8 mouse cellular contexts compared by ENCODE assay signal in the genomic region with DNA sequence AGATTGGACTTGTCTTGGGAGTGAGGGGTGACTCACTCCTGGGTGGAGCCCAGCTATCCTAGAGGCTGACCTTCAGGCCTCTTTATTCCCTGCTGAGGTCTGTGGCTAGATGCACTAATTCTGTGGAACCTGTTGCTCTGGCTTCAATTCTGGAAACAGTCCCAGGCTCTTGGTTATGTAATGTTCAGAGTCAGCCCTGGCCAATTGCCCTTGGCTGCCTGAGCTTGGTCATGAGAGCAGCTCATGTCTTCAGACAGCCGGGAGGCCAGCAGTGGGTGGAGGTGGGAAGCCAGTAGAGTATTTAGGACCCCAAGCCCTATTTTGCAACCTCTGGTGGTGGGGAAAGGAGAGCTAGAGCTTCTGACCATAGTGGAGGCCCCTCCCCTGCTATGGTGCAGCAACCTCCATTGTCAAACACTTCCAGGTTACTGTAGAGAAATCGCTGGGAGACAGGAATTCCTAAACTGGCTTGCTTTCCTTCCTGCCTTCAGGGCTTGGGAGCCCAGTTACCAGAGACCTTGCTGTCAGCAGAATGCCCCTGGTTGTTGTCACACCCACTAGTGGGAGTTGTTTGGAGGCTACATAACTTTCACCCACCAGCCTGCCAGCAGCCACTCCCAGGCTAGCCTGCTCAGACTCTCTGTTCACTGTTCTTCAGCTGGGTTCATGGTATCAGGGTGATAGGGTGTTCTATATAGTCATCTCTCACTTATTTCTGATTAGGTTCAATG. TPM values are rescaled to one million over a fixed set of nuclear protein-coding genes. Genes with fewer than 3 reads are reported as not detected.
DNase-seq lines count a peak whose midpoint lies in the region; ATAC-seq and TF ChIP-seq lines count a peak whose summit lies in the region.

No protein-coding gene starts in this region.

- no peak overlapping the region for H3K4me3 ChIP-seq in forebrain, embryonic 10.5 days
- H3K4me3 ChIP-seq in forebrain, embryonic 16.5 days (replicated peaks; ENCODE audit: low read length): no peak overlapping the region
- H3K4me3 ChIP-seq in cerebellum, adult 2 months (replicated peaks; ENCODE audit: insufficient read depth, low read depth, low read length): no peak overlapping the region
- no peak overlapping the region for H3K4me3 ChIP-seq in kidney, embryonic 14.5 days (ENCODE audit: low read length)
- no peak overlapping the region for H3K4me3 ChIP-seq in limb, embryonic 14.5 days (replicated peaks; ENCODE audit: low read length)

- H3K27me3 ChIP-seq in forebrain, embryonic 10.5 days (ENCODE audit: poor library complexity, severe bottlenecking): no peaks in the 10 kb centered on the region
- no peaks in the 10 kb centered on the region for H3K27me3 ChIP-seq in forebrain, embryonic 16.5 days (replicated peaks; ENCODE audit: control insufficient read depth, insufficient read depth, low read length)
- H3K27me3 ChIP-seq in cerebellum, adult 2 months (ENCODE audit: control insufficient read depth, insufficient read depth, low read length): no peaks in the 10 kb centered on the region
- no peaks in the 10 kb centered on the region for H3K27me3 ChIP-seq in kidney, embryonic 14.5 days (ENCODE audit: control insufficient read depth, insufficient read depth, low read length)
- H3K27me3 ChIP-seq in limb, embryonic 14.5 days (ENCODE audit: control insufficient read depth, insufficient read depth, low read length): no peaks in the 10 kb centered on the region

- 0 out of 2 replicates have a peak overlapping the region, but pooled peaks have one; percentile 1 for H3K27ac ChIP-seq in forebrain, embryonic 10.5 days
- H3K27ac ChIP-seq in forebrain, embryonic 16.5 days (ENCODE audit: low read length): no peak overlapping the region
- H3K27ac ChIP-seq in cerebellum, adult 2 months (ENCODE audit: insufficient read depth, low read length): peak overlapping the region; percentile 82
- peak overlapping the region; percentile 24; the same call in 1 of the 2 replicates for H3K27ac ChIP-seq in kidney, embryonic 14.5 days (ENCODE audit: low read depth, low read length)
- peak overlapping the region; percentile 53 for H3K27ac ChIP-seq in limb, embryonic 14.5 days (replicated peaks; ENCODE audit: low read depth, low read length)

- TF ChIP-seq CTCF in cerebellum, adult 2 months (IDR thresholded peaks at IDR 0.05; ENCODE audit: borderline replicate concordance, insufficient read depth, low read depth, low read length): no peak

- peaks cover 51% of the 10 kb centered on the region for H3K4me1 ChIP-seq in forebrain, embryonic 10.5 days
- H3K4me1 ChIP-seq in forebrain, embryonic 16.5 days (replicated peaks; ENCODE audit: control insufficient read depth, insufficient read depth, low read length): peaks cover 7% of the 10 kb centered on the region; the same call in 1 of the 2 replicates
- H3K4me1 ChIP-seq in cerebellum, adult 2 months (ENCODE audit: control insufficient read depth, insufficient read depth, low read length): peaks cover 28% of the 10 kb centered on the region
- H3K4me1 ChIP-seq in kidney, embryonic 14.5 days (ENCODE audit: control insufficient read depth, insufficient read depth, low read length): 0 out of 2 replicates have a peak, but pooled peaks cover 8% of the 10 kb centered on the region
- peaks cover 56% of the 10 kb centered on the region for H3K4me1 ChIP-seq in limb, embryonic 14.5 days (ENCODE audit: control insufficient read depth, insufficient read depth, low read length)

- TF ChIP-seq POLR2A in cerebellum, adult 2 months (IDR thresholded peaks at IDR 0.05; ENCODE audit: borderline replicate concordance, insufficient read depth, low read length): 0 out of 2 replicates have a peak, but pooled peaks have one; percentile 22
- TF ChIP-seq POLR2A in limb, embryonic 14.5 days (IDR thresholded peaks at IDR 0.05; ENCODE audit: borderline replicate concordance, extremely low read depth, insufficient read depth, insufficient read length): no peak

- no peak overlapping the region for H3K9ac ChIP-seq in forebrain, embryonic 16.5 days (replicated peaks; ENCODE audit: low read depth, low read length)
- H3K9ac ChIP-seq in kidney, embryonic 14.5 days (ENCODE audit: low read depth, low read length): no peak overlapping the region
- no peak overlapping the region for H3K9ac ChIP-seq in limb, embryonic 14.5 days (ENCODE audit: low read depth, low read length, severe bottlenecking)

- ATAC-seq in forebrain, embryonic 16.5 days: no peak
- ATAC-seq in kidney, embryonic 14.5 days (ENCODE audit: low FRiP score, low TSS enrichment): no peak
- ATAC-seq in limb, embryonic 14.5 days (ENCODE audit: low FRiP score, low read depth): peak; percentile 60; the same call in 1 of the 2 replicates

- no peak overlapping the region for H3K4me2 ChIP-seq in forebrain, embryonic 16.5 days (ENCODE audit: low read length)
- H3K4me2 ChIP-seq in kidney, embryonic 14.5 days (replicated peaks; ENCODE audit: low read depth, low read length): no peak overlapping the region
- H3K4me2 ChIP-seq in limb, embryonic 14.5 days (replicated peaks; ENCODE audit: low read depth, low read length, severe bottlenecking): no peak overlapping the region

- WGBS in forebrain, embryonic 10.5 days: 72% methylated on average over 2 of the region's 2 CpGs
- WGBS in forebrain, embryonic 16.5 days: 75% methylated on average over 2 of the region's 2 CpGs
- 7% methylated on average over 2 of the region's 2 CpGs for whole genome bisulfite sequencing in cerebellum, adult 2 months
- WGBS in kidney, embryonic 14.5 days: 52% methylated on average over 2 of the region's 2 CpGs
- whole genome bisulfite sequencing in limb, embryonic 14.5 days: 44% methylated on average over 2 of the region's 2 CpGs

- H3K36me3 ChIP-seq in forebrain, embryonic 10.5 days (replicated peaks): peaks cover 5% of the 10 kb centered on the region; the same call in 1 of the 2 replicates
- H3K36me3 ChIP-seq in forebrain, embryonic 16.5 days (ENCODE audit: control insufficient read depth, insufficient read depth): no peaks in the 10 kb centered on the region
- peaks cover 7% of the 10 kb centered on the region; the same call in 1 of the 2 replicates for H3K36me3 ChIP-seq in kidney, embryonic 14.5 days (ENCODE audit: control insufficient read depth, insufficient read depth, low read length)
- peaks cover 17% of the 10 kb centered on the region for H3K36me3 ChIP-seq in limb, embryonic 14.5 days (ENCODE audit: control insufficient read depth, insufficient read depth, low read length)

- no peak for DNase-seq in forebrain, embryonic 10.5 days (ENCODE audit: extremely low spot score, low spot score)
- DNase-seq in cerebellum, adult 2 months: peak; percentile 96
- peak; percentile 97 for DNase-seq in gonadal fat pad, adult 2 months (ENCODE audit: low read depth)
- DNase-seq in limb, embryonic 14.5 days (ENCODE audit: low spot score): peak; percentile 86
- peak; percentile 56 to 78 for DNase-seq in right cerebral cortex, adult 2 months (ENCODE audit: low spot score in 2 of 2)
- no peak for DNase-seq in thymus, postnatal 36 days

- H3K9me3 ChIP-seq in forebrain, embryonic 10.5 days: no peaks in the 10 kb centered on the region
- no peaks in the 10 kb centered on the region for H3K9me3 ChIP-seq in forebrain, embryonic 16.5 days (ENCODE audit: control insufficient read depth, low read length)
- no peaks in the 10 kb centered on the region for H3K9me3 ChIP-seq in kidney, embryonic 14.5 days (ENCODE audit: control insufficient read depth, low read length)
- H3K9me3 ChIP-seq in limb, embryonic 14.5 days (ENCODE audit: control insufficient read depth, low read length): no peaks in the 10 kb centered on the region

RNA-seq across cellular contexts. Expression of a gene that starts 39.6 kb away (rescaled TPM):
- 22.1 and 22.4 TPM in 2 replicates for polyA plus RNA-seq in forebrain, embryonic 10.5 days (2016; fragmentation: Nextera tagmentation; extraction: Ambion mirVana)
- 21.4 and 23.5 TPM in 2 replicates for polyA plus RNA-seq in forebrain, embryonic 16.5 days (2015; fragmentation: Nextera tagmentation; extraction: Ambion mirVana)
- polyA plus RNA-seq in cerebellum, adult 2 months (2012; rRNA removed): 47.7 and 48.9 TPM in 2 replicates
- 89.3 and 111 TPM in 2 replicates for polyA plus RNA-seq in gonadal fat pad, adult 2 months (2012; rRNA removed)
- 31.9 and 60.1 TPM in 2 replicates for polyA plus RNA-seq in kidney, embryonic 14.5 days (2014; fragmentation: Nextera tagmentation; extraction: Ambion mirVana)
- polyA plus RNA-seq in limb, embryonic 14.5 days (2012; rRNA removed): 57.4 and 73.3 TPM in 2 replicates
- 66.5 and 75.1 TPM in 2 replicates for polyA plus RNA-seq in limb, embryonic 14.5 days (2014; fragmentation: Nextera tagmentation; extraction: Ambion mirVana)

Comparison
In these comparisons a context has a peak if more than half of its experiments do, and no peak if none do; other contexts are left out.
1. DNase-seq: peak in cerebellum, adult 2 months (2 of 2), gonadal fat pad, adult 2 months (single experiment), limb, embryonic 14.5 days (single experiment) and right cerebral cortex, adult 2 months (2 of 2); none in forebrain, embryonic 10.5 days (single experiment) and thymus, postnatal 36 days (0 of 2).